Mouse (Mus musculus) cerebellum, adult 11-12 months (tissue): Measurements from ENCODE around the gene Gsto1.
"Not testable (repeated sequence)": the region's sequence is repeated elsewhere in the genome, so short reads cannot be mapped to it uniquely, and the experiment has no call there.

ENCODE experiments used
- DNase-seq: peaks from one replicate; pipeline ENCODE4 v3.0.0; 2022

The Gsto1 gene

GRCm38 (mm10) chr19:47854796-47855783, at the start of gene Gsto1:
Gene Gsto1 (plus strand): TSS chr19:47854970.
- peak; percentile 87 for DNase-seq

GRCm38 (mm10) chr19:47812091-47812490, 42.7 kb upstream of the Gsto1 start:
- no peak for DNase-seq

- no peak for DNase-seq
Observed at GRCm38 (mm10) chr19:47814721-47815120, 40.0 kb upstream of the Gsto1 start.

- DNase-seq = no peak
Observed at GRCm38 (mm10) chr19:47817692-47818091, 37.1 kb upstream of the Gsto1 start.

GRCm38 (mm10) chr19:47820832-47821493, 33.8 kb upstream of the Gsto1 start:
- peak; percentile 48 for DNase-seq

- DNase-seq = no peak
Observed at GRCm38 (mm10) chr19:47821494-47821872, 33.3 kb upstream of the Gsto1 start.

GRCm38 (mm10) chr19:47822143-47822796, 32.5 kb upstream of the Gsto1 start:
- no peak for DNase-seq

- DNase-seq = no peak
Observed at GRCm38 (mm10) chr19:47824026-47824425, 30.7 kb upstream of the Gsto1 start.

- no peak for DNase-seq
Observed at GRCm38 (mm10) chr19:47829913-47830450, 24.8 kb upstream of the Gsto1 start.

GRCm38 (mm10) chr19:47831111-47831510, 23.7 kb upstream of the Gsto1 start:
- no peak for DNase-seq

- DNase-seq = no peak
Observed at GRCm38 (mm10) chr19:47832316-47832715, 22.5 kb upstream of the Gsto1 start.

- DNase-seq = no peak
Observed at GRCm38 (mm10) chr19:47834614-47835013, 20.2 kb upstream of the Gsto1 start.

- DNase-seq = no peak
Observed at GRCm38 (mm10) chr19:47835776-47836175, 19.0 kb upstream of the Gsto1 start.

- no peak for DNase-seq
Observed at GRCm38 (mm10) chr19:47836701-47837526, 17.9 kb upstream of the Gsto1 start.

- no peak for DNase-seq
Observed at GRCm38 (mm10) chr19:47837527-47837901, 17.3 kb upstream of the Gsto1 start.

- DNase-seq = not testable (repeated sequence)
Observed at GRCm38 (mm10) chr19:47841234-47841633, 13.5 kb upstream of the Gsto1 start.

GRCm38 (mm10) chr19:47849735-47850134, 5.0 kb upstream of the Gsto1 start:
- no peak for DNase-seq

GRCm38 (mm10) chr19:47852131-47852530, 2.6 kb upstream of the Gsto1 start:
- not testable (repeated sequence) for DNase-seq

GRCm38 (mm10) chr19:47853053-47853452, 1.7 kb upstream of the Gsto1 start:
- DNase-seq = no peak

GRCm38 (mm10) chr19:47853951-47854795, 597 bp upstream of the Gsto1 start:
- no peak for DNase-seq
